Mouse (Mus musculus) cerebellum, adult 2 months (tissue): ENCODE results near the gene Med13l. TPM values are rescaled to one million over a fixed set of nuclear protein-coding genes. Genes with fewer than 3 reads are reported as not detected.

ENCODE experiments used
- DNase-seq, 2 experiments: peaks; one replicate each; pipeline ENCODE4 v3.0.0; 2021
- H3K27ac ChIP-seq: fragments of 200-500 bp; 2 replicates; pipeline ENCODE4 v1.5.1; 2012; ENCODE audit warnings: low read length, control low read depth, inconsistent platforms; ENCODE audit not compliant: insufficient read depth
- H3K27me3 ChIP-seq: fragments of 200-500 bp; 2 replicates; pipeline ENCODE4 v1.6.1; 2012; ENCODE audit warnings: inconsistent platforms, mild to moderate bottlenecking, low read length, moderate library complexity; ENCODE audit not compliant: control insufficient read depth, insufficient read depth
- H3K4me1 ChIP-seq: fragments of 200-500 bp; 2 replicates; pipeline ENCODE4 v1.6.1; 2011; ENCODE audit warnings: low read length; ENCODE audit not compliant: control insufficient read depth, insufficient read depth
- H3K4me3 ChIP-seq: fragments of 200-500 bp; replicated peaks from 2 replicates; pipeline ENCODE3; 2011; ENCODE audit warnings: mild to moderate bottlenecking, low read depth, low read length, control low read depth; ENCODE audit not compliant: insufficient read depth
- CTCF ChIP-seq: fragments of 200-500 bp; IDR thresholded peaks from 2 replicates; pipeline ENCODE4 v1.5.1; 2011; ENCODE audit warnings: low read depth, mild to moderate bottlenecking, control low read depth, low read length, moderate library complexity, borderline replicate concordance; ENCODE audit not compliant: insufficient read depth
- POLR2A ChIP-seq: fragments of 200-500 bp; IDR thresholded peaks from 2 replicates; pipeline ENCODE4 v1.6.1; 2011; ENCODE audit warnings: low read length, control low read depth, borderline replicate concordance; ENCODE audit not compliant: insufficient read depth
- WGBS: fragments of 180-500 bp; shearing (Covaris S2); methylation state at CpG from one replicate; pipeline ENCODE4 v1.1.7; 2018; 5-methylcytosine and 5-hydroxymethylcytosine counted together
- polyA plus RNA-seq: library from polyadenylated mRNA; depleted of rRNA; stranded (reverse); fragments of >200 nt; gene quantifications from 2 replicates; pipeline ENCODE4 v1.2.3, GENCODE M21; 2012

Gene Med13l
- polyA plus RNA-seq, 1 experiment = 22.7 TPM

DNA sequence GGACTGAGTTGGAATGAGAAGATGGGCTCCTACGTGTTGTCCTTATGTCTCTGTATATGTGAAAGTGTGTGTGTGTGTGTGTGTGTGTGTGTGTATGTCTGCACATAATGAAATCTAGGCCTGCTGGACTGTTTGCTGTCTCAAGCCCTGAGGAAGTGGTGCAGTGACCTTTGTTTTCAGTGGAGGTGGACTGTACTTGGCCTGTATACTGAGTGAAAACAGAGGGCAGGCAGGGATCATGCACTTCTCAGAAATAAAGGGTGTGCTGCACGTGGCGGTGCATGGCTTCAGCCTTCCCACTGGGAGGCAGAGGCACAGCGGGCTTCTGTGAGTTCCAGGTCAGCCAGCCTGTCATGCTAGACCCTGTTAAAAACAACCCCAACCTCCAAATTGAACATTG, 11.0 kb downstream of the Med13l start:
- Histone ChIP-seq H3K27ac (no peak overlapping the region), H3K4me3 (no peak overlapping the region), H3K4me1 (peaks cover 63% of the 10 kb centered on the region), H3K27me3 (no peaks in the 10 kb centered on the region)
- 25% methylated on average over 4 of the region's 4 CpGs for WGBS
- DNase-seq = no peak
- TF ChIP-seq CTCF (no peak), POLR2A (no peak)

DNA sequence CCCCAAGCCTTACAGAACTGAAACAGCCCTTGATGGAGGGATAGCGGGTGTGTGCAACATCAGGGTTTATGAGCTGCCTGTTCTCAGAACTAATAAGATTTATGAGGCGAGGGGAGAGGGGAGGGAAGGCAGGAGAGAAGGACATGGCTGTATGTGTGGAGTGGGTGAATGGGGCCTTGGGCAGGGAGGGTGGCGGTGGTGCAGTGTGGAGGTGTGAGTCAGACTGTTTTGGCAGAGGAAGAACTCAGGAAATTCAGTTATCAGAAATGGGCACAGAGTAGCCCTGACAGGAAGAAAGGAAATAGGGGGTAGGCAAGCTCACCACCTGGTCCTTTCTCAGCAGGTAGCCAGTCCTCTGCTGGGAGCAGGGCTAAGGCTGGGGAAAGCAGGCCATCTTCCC, 13.8 kb downstream of the Med13l start:
- 26% methylated on average over 3 of the region's 3 CpGs for WGBS
- Histone ChIP-seq H3K4me1 (peaks cover 52% of the 10 kb centered on the region), H3K27ac (peak overlapping the region; percentile 44), H3K27me3 (no peaks in the 10 kb centered on the region), H3K4me3 (no peak overlapping the region)
- peak; percentile 72 to 89 for DNase-seq
- TF ChIP-seq CTCF = no peak
- TF ChIP-seq POLR2A = no peak

DNA sequence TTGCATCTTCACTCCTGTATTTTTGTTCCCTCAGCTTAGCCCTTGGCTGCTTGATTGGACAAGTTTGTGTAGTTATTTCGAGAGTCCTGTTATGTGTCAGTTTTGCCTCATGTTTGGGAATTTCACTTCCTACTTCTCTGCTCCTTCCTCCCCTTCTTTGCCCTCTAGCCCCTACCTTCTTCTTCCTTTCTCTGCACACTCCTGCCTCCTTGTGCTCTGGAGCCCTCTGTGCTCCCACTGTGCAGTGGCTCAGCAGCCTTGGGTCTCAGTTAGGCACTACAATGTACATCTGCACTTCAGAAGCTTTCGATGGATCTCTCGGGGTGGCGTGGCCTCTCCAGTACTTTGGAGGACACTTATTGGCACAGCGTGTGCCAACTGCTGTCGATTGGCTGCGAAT, 14.5 kb downstream of the Med13l start:
- WGBS = 21% methylated on average over 7 of the region's 7 CpGs
- TF ChIP-seq POLR2A (no peak), CTCF (no peak)
- 0 out of 2 replicates have a peak overlapping the region, but pooled peaks have one; percentile 3 for H3K27ac ChIP-seq
- H3K4me1 ChIP-seq = peaks cover 49% of the 10 kb centered on the region
- DNase-seq = peak in 1 of 2 experiments; percentile 39
- no peak overlapping the region for H3K4me3 ChIP-seq
- H3K27me3 ChIP-seq = no peaks in the 10 kb centered on the region

DNA sequence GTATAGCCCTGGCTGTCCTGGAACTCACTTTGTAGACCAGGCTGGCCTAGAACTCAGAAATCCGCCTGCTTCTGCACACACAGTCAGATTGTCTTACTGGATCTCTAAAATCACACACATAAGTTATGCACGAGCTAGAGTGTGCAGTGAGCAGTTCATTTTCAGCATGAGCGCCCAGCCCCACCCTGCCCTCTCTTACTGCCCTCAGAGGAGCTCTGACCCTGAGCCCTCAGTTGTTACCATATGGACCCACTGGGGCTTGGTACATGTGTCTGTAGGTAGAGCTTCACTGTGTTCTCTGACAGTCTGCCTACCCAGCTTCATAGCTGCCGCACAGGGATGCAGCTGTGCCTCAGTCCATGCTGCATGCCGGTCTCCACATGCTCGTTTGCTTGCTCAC, 15.4 kb downstream of the Med13l start:
- Histone ChIP-seq H3K4me1 (peaks cover 43% of the 10 kb centered on the region), H3K27me3 (no peaks in the 10 kb centered on the region), H3K4me3 (no peak overlapping the region), H3K27ac (no peak overlapping the region)
- no peak for TF ChIP-seq CTCF
- TF ChIP-seq POLR2A = no peak
- WGBS = 56% methylated on average over 6 of the region's 6 CpGs
- DNase-seq = no peak

DNA sequence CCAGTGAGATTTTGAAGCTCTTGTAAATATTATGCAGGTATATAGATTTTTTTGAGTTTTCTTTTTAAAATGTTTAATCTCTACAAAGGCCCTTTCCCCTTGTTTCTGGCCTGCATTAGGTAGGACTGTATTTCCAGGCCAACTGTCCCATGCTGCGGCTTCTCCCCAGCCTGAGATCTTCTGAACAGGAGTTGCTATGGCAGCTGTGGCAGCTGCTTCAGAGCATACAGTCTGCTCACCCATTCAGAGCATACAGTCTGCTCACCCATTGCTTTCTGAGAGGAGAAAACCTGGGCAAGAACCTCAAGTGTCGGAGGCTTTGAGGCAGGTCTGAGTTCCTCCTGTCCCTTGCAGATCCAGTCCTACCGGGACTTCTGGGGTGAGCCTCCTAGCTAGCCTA, 16.3 kb downstream of the Med13l start:
- H3K4me1 ChIP-seq = peaks cover 37% of the 10 kb centered on the region
- no peaks in the 10 kb centered on the region for H3K27me3 ChIP-seq
- no peak overlapping the region for H3K4me3 ChIP-seq
- TF ChIP-seq CTCF (no peak), POLR2A (no peak)
- 59% methylated on average over 3 of the region's 3 CpGs for WGBS
- H3K27ac ChIP-seq = no peak overlapping the region
- no peak for DNase-seq

DNA sequence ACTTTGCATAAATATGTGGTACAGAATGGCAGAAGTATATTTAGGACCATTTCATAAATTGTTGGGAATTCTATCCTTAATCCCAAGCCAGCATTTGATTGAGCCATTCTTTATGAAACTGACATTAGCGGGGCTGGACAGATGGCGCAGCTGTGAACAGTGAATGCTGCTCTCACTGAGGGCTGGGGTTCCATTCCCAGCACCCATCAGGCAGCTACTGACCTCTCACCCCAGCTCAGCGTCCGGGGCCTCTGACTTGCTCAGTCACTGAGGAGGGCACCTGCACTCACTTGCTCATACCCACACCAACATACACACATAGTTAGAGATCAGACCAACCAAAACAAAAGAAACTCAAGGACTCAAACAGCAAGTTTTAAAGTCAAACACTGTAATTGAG, 24.9 kb downstream of the Med13l start:
- Histone ChIP-seq H3K27ac (no peak overlapping the region), H3K4me1 (peaks cover 22% of the 10 kb centered on the region), H3K4me3 (no peak overlapping the region), H3K27me3 (no peaks in the 10 kb centered on the region)
- no peak for TF ChIP-seq POLR2A
- no peak for TF ChIP-seq CTCF
- WGBS = 49% methylated on average over 4 of the region's 4 CpGs
- no peak for DNase-seq

DNA sequence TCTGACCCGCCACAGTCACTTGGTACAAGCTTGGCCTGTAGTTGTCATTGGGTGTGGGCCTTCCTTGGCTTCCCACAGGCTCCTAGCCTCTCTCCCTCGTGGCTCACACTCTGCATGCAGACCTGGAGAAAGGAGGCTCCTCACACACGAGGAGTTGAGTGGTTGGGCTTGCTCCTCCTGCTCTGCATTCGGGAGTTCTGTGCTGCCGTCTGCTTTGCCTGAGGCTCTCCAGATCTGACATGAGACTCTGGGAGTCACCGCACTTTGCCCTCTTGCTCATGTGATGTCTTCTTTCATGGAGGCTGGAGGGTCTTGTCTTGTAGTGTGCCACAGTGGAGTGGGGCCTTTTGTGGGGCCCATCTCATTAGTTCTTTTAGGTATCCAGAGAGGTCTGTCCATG, 26.1 kb downstream of the Med13l start:
- DNase-seq = no peak
- Histone ChIP-seq H3K4me1 (peaks cover 29% of the 10 kb centered on the region), H3K27ac (no peak overlapping the region), H3K4me3 (no peak overlapping the region), H3K27me3 (no peaks in the 10 kb centered on the region)
- 50% methylated on average over 6 of the region's 6 CpGs for WGBS
- TF ChIP-seq CTCF (no peak), POLR2A (no peak)

DNA sequence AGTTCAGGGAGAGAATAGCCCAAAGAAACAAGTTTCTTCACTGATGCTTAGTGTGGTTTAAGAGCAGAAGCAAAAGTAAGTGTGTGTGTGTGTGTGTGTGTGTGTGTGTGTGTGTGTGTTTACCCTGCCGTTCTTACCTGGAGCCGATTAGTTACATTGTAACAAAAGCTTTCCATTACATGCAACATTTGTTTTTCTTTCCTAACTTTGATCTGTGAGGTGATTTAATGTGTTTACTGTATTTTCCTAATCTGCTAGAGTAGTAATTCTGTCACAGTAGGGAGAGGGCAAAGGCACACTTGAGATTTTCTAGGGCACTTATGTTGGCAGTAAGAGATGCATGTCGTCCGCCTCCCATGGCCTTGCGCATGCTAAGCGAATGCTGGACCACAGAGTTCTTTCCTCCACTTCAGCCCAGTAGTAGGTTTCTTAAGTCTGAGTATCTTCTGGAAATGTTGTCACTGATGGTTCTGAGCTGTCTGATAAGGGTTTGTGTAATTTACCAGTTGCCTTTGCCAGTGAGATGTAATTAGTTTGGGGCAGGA, 28.0 kb downstream of the Med13l start:
- Histone ChIP-seq H3K27me3 (no peaks in the 10 kb centered on the region), H3K4me1 (peaks cover 27% of the 10 kb centered on the region), H3K27ac (no peak overlapping the region), H3K4me3 (no peak overlapping the region)
- WGBS = 55% methylated on average over 6 of the region's 6 CpGs
- no peak for DNase-seq
- no peak for TF ChIP-seq CTCF
- TF ChIP-seq POLR2A = no peak
